Mouse (Mus musculus): ENCODE measurements around the gene Taf9b. TPM values are rescaled to one million over a fixed set of nuclear protein-coding genes. Genes with fewer than 3 reads are reported as not detected.
"Not testable (repeated sequence)": the region's sequence is repeated elsewhere in the genome, so short reads cannot be mapped to it uniquely, and the experiment has no call there.

Taf9b gene
- polyA plus RNA-seq (2015; fragmentation: Nextera tagmentation; extraction: Ambion mirVana) = 17.6 and 23.5 TPM in 2 replicates

- no peak for ATAC-seq (replicated peaks; ENCODE audit: extremely low read depth, insufficient read depth, low FRiP score)
- H3K4me1 ChIP-seq (ENCODE audit: control insufficient read depth, insufficient read depth, low read length) = no peaks in the 10 kb centered on the region
- peak within 1 kb of the TSS; percentile 59 for H3K4me3 ChIP-seq (ENCODE audit: low read length)
- H3K9me3 ChIP-seq (replicated peaks; ENCODE audit: control insufficient read depth, low read length) = peaks cover 3% of the 10 kb centered on the region; the same call in 1 of the 2 replicates
- 90% methylated on average over 19 of the region's 25 CpGs for WGBS
- H3K4me2 ChIP-seq (ENCODE audit: low read depth, low read length) = peak within 1 kb of the TSS; percentile 62
- no peak within 1 kb of the TSS for H3K27ac ChIP-seq (ENCODE audit: low read length)
- no peaks in the 10 kb centered on the region for H3K36me3 ChIP-seq (ENCODE audit: control insufficient read depth, insufficient read depth)
- H3K27me3 ChIP-seq (ENCODE audit: control insufficient read depth, insufficient read depth, low read length) = no peaks in the 10 kb centered on the region
- no peak within 1 kb of the TSS; the same call in 1 of the 2 replicates for H3K9ac ChIP-seq (ENCODE audit: low read length)
These were observed at the start of gene Taf9b for GRCm38 (mm10) chrX:106221058-106221457. Gene Taf9b (minus strand): TSS chrX:106221158.

- Histone ChIP-seq H3K9me3 (replicated peaks; ENCODE audit: control insufficient read depth, low read length) (no peaks in the 10 kb centered on the region), H3K36me3 (ENCODE audit: control insufficient read depth, insufficient read depth) (no peaks in the 10 kb centered on the region), H3K9ac (ENCODE audit: low read length) (no peak within 1 kb of the TSS), H3K27ac (ENCODE audit: low read length) (no peak within 1 kb of the TSS), H3K4me2 (ENCODE audit: low read depth, low read length) (no peak within 1 kb of the TSS), H3K27me3 (ENCODE audit: control insufficient read depth, insufficient read depth, low read length) (no peaks in the 10 kb centered on the region), H3K4me3 (ENCODE audit: low read length) (no peak within 1 kb of the TSS), H3K4me1 (ENCODE audit: control insufficient read depth, insufficient read depth, low read length) (no peaks in the 10 kb centered on the region)
- ATAC-seq (replicated peaks; ENCODE audit: extremely low read depth, insufficient read depth, low FRiP score) = no peak
- WGBS = 76% methylated on average over 4 of the region's 4 CpGs
These were observed 34.3 kb upstream of the Taf9b start, which contains the start of gene Fnd3c2 for GRCm38 (mm10) chrX:106255276-106255675. Gene Fnd3c2 (minus strand): TSS chrX:106255376.

- Histone ChIP-seq H3K27ac (ENCODE audit: low read length) (peak overlapping the region; percentile 33), H3K4me1 (ENCODE audit: control insufficient read depth, insufficient read depth, low read length) (no peaks in the 10 kb centered on the region), H3K27me3 (ENCODE audit: control insufficient read depth, insufficient read depth, low read length) (no peaks in the 10 kb centered on the region), H3K4me3 (ENCODE audit: low read length) (peak overlapping the region; percentile 59), H3K36me3 (ENCODE audit: control insufficient read depth, insufficient read depth) (no peaks in the 10 kb centered on the region), H3K9ac (ENCODE audit: low read length) (peak overlapping the region; percentile 74), H3K4me2 (ENCODE audit: low read depth, low read length) (peak overlapping the region; percentile 62), H3K9me3 (replicated peaks; ENCODE audit: control insufficient read depth, low read length) (peaks cover 3% of the 10 kb centered on the region; the same call in 1 of the 2 replicates)
- 15% methylated on average over 57 of the region's 60 CpGs for WGBS
- ATAC-seq (replicated peaks; ENCODE audit: extremely low read depth, insufficient read depth, low FRiP score) = peak; percentile 93
These were observed 1.6 kb downstream of the Taf9b start for GRCm38 (mm10) chrX:106219171-106220032.

GRCm38 (mm10) chrX:106209100-106209499 lies 11.9 kb downstream of the Taf9b start:
- 87% methylated on average over 2 of the region's 2 CpGs for WGBS

GRCm38 (mm10) chrX:106198904-106199303 lies 22.1 kb downstream of the Taf9b start:
- Histone ChIP-seq H3K4me2 (ENCODE audit: low read depth, low read length) (no peak overlapping the region), H3K27ac (ENCODE audit: low read length) (no peak overlapping the region), H3K4me1 (ENCODE audit: control insufficient read depth, insufficient read depth, low read length) (0 out of 2 replicates have a peak, but pooled peaks cover 2% of the 10 kb centered on the region), H3K27me3 (ENCODE audit: control insufficient read depth, insufficient read depth, low read length) (no peaks in the 10 kb centered on the region), H3K36me3 (ENCODE audit: control insufficient read depth, insufficient read depth) (peaks cover 50% of the 10 kb centered on the region), H3K9me3 (replicated peaks; ENCODE audit: control insufficient read depth, low read length) (no peaks in the 10 kb centered on the region), H3K9ac (ENCODE audit: low read length) (no peak overlapping the region), H3K4me3 (ENCODE audit: low read length) (no peak overlapping the region)
- no peak for ATAC-seq (replicated peaks; ENCODE audit: extremely low read depth, insufficient read depth, low FRiP score)
- 79% methylated on average over 5 of the region's 5 CpGs for WGBS

More at GRCm38 (mm10) chrX:106209100-106209499, 11.9 kb downstream of the Taf9b start:
- Histone ChIP-seq H3K27ac (ENCODE audit: low read length) (no peak overlapping the region), H3K36me3 (ENCODE audit: control insufficient read depth, insufficient read depth) (no peaks in the 10 kb centered on the region), H3K4me1 (ENCODE audit: control insufficient read depth, insufficient read depth, low read length) (no peaks in the 10 kb centered on the region), H3K27me3 (ENCODE audit: control insufficient read depth, insufficient read depth, low read length) (no peaks in the 10 kb centered on the region), H3K4me2 (ENCODE audit: low read depth, low read length) (no peak overlapping the region), H3K9ac (ENCODE audit: low read length) (no peak overlapping the region), H3K4me3 (ENCODE audit: low read length) (no peak overlapping the region), H3K9me3 (replicated peaks; ENCODE audit: control insufficient read depth, low read length) (no peaks in the 10 kb centered on the region)
- no peak for ATAC-seq (replicated peaks; ENCODE audit: extremely low read depth, insufficient read depth, low FRiP score)

- Histone ChIP-seq H3K9ac (ENCODE audit: low read length) (no peak overlapping the region), H3K4me3 (ENCODE audit: low read length) (no peak overlapping the region), H3K27me3 (ENCODE audit: control insufficient read depth, insufficient read depth, low read length) (no peaks in the 10 kb centered on the region), H3K27ac (ENCODE audit: low read length) (no peak overlapping the region), H3K4me1 (ENCODE audit: control insufficient read depth, insufficient read depth, low read length) (0 out of 2 replicates have a peak, but pooled peaks cover 2% of the 10 kb centered on the region), H3K9me3 (replicated peaks; ENCODE audit: control insufficient read depth, low read length) (no peaks in the 10 kb centered on the region), H3K4me2 (ENCODE audit: low read depth, low read length) (no peak overlapping the region), H3K36me3 (ENCODE audit: control insufficient read depth, insufficient read depth) (peaks cover 39% of the 10 kb centered on the region)
- WGBS = 65% methylated on average over 5 of the region's 5 CpGs
- ATAC-seq (replicated peaks; ENCODE audit: extremely low read depth, insufficient read depth, low FRiP score) = no peak
These were observed 23.6 kb downstream of the Taf9b start for GRCm38 (mm10) chrX:106197308-106197707.

GRCm38 (mm10) chrX:106194361-106194760 lies 26.6 kb downstream of the Taf9b start:
- not testable (repeated sequence) for H3K9ac ChIP-seq (ENCODE audit: low read length); H3K27me3 ChIP-seq (ENCODE audit: control insufficient read depth, insufficient read depth, low read length); H3K9me3 ChIP-seq (replicated peaks; ENCODE audit: control insufficient read depth, low read length); ATAC-seq (replicated peaks; ENCODE audit: extremely low read depth, insufficient read depth, low FRiP score); H3K4me1 ChIP-seq (ENCODE audit: control insufficient read depth, insufficient read depth, low read length); H3K4me3 ChIP-seq (ENCODE audit: low read length); H3K27ac ChIP-seq (ENCODE audit: low read length); H3K4me2 ChIP-seq (ENCODE audit: low read depth, low read length)
- WGBS = 78% methylated on average over 6 of the region's 6 CpGs
- peaks cover 22% of the 10 kb centered on the region; the same call in 1 of the 2 replicates for H3K36me3 ChIP-seq (ENCODE audit: control insufficient read depth, insufficient read depth)

- Histone ChIP-seq H3K9me3 (replicated peaks; ENCODE audit: control insufficient read depth, low read length) (no peaks in the 10 kb centered on the region), H3K36me3 (ENCODE audit: control insufficient read depth, insufficient read depth) (0 out of 2 replicates have a peak, but pooled peaks cover 4% of the 10 kb centered on the region), H3K27me3 (ENCODE audit: control insufficient read depth, insufficient read depth, low read length) (no peaks in the 10 kb centered on the region), H3K9ac (ENCODE audit: low read length) (peak overlapping the region; percentile 79), H3K4me1 (ENCODE audit: control insufficient read depth, insufficient read depth, low read length) (peaks cover 10% of the 10 kb centered on the region; the same call in 1 of the 2 replicates), H3K27ac (ENCODE audit: low read length) (peak overlapping the region; percentile 18; the same call in 1 of the 2 replicates), H3K4me2 (ENCODE audit: low read depth, low read length) (peak overlapping the region; percentile 75), H3K4me3 (ENCODE audit: low read length) (peak overlapping the region; percentile 74)
- no peak for ATAC-seq (replicated peaks; ENCODE audit: extremely low read depth, insufficient read depth, low FRiP score)
- WGBS = 28% methylated on average over 4 of the region's 4 CpGs
These were observed 30.9 kb downstream of the Taf9b start for GRCm38 (mm10) chrX:106190091-106190490.

GRCm38 (mm10) chrX:106189356-106189755 lies 31.6 kb downstream of the Taf9b start:
- H3K9ac ChIP-seq (ENCODE audit: low read length) = peak overlapping the region; percentile 79
- WGBS = 33% methylated on average over 5 of the region's 5 CpGs

More at GRCm38 (mm10) chrX:106189356-106189755, 31.6 kb downstream of the Taf9b start:
- no peak for ATAC-seq (replicated peaks; ENCODE audit: extremely low read depth, insufficient read depth, low FRiP score)
- Histone ChIP-seq H3K4me3 (ENCODE audit: low read length) (peak overlapping the region; percentile 74), H3K4me2 (ENCODE audit: low read depth, low read length) (peak overlapping the region; percentile 75), H3K27me3 (ENCODE audit: control insufficient read depth, insufficient read depth, low read length) (no peaks in the 10 kb centered on the region), H3K36me3 (ENCODE audit: control insufficient read depth, insufficient read depth) (0 out of 2 replicates have a peak, but pooled peaks cover 2% of the 10 kb centered on the region), H3K9me3 (replicated peaks; ENCODE audit: control insufficient read depth, low read length) (no peaks in the 10 kb centered on the region), H3K4me1 (ENCODE audit: control insufficient read depth, insufficient read depth, low read length) (peaks cover 10% of the 10 kb centered on the region; the same call in 1 of the 2 replicates), H3K27ac (ENCODE audit: low read length) (peak overlapping the region; percentile 89)

Data from heart, embryonic 16.5 days (tissue).